ENCODE assay signal across 11 mouse cellular contexts in the genomic region with DNA sequence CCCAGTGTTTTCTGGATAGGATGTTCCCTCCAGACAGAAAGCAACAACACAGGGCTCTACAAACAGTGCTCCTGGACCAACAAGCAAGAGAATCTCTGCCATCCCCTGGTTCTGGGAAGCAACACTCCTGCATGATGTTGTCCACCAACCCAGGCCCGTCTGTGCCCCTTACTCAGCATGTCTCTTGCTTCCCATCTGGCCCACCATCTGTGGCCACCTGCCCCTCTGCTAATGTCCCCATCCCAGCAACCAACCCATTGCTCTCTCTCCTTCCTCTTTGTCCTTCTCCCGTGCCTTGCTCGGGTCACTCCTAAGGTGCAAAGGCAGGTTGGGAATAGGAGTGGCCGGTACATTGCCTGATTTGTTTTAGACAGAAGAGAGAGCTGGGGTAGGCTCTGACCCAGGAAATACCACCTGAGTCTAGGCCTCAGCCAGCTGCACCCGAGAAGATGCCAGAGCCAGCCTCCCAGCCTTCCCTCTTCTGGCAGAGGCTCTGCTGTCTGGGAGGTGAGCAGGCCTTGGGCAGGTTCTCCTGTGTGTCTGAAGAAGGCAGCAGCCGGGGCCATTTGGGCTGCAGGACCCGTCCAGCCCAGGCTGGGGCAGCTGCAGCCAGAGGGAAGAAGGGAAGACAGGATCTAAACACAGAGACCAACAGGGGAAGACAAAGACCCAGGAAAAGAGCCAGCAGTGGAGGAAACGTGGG. TPM values are rescaled to one million over a fixed set of nuclear protein-coding genes. Genes with fewer than 3 reads are reported as not detected.
A peak's percentile ranks its signal among the peaks of the same experiment; 100 is the strongest.
DNase-seq lines count a peak whose midpoint lies in the region; ATAC-seq and TF ChIP-seq lines count a peak whose summit lies in the region.
"Had no signal": no experiment of that assay in that cellular context is flagged by ENCODE, and none has a peak within 500 bp of the region (broad histone marks: within the 10 kb centered on the region; RNA-seq: fewer than 3 reads in every experiment).

No protein-coding gene starts in this region.

- peak overlapping the region; percentile 78 for H3K9ac ChIP-seq in forebrain, embryonic 12.5 days
- peak overlapping the region; percentile 44; the same call in 1 of the 2 replicates for H3K9ac ChIP-seq in kidney, postnatal 0 days (ENCODE audit: low read depth, low read length)
- H3K9ac ChIP-seq: liver, embryonic 13.5 days had no signal

- H3K27me3 ChIP-seq in forebrain, embryonic 12.5 days = no peaks in the 10 kb centered on the region
- H3K27me3 ChIP-seq in kidney, postnatal 0 days (ENCODE audit: insufficient read depth, low read length) = no peaks in the 10 kb centered on the region

- WGBS in forebrain, embryonic 12.5 days = 32% methylated on average over 8 of the region's 8 CpGs
- WGBS in kidney, postnatal 0 days = 46% methylated on average over 8 of the region's 8 CpGs
- WGBS in olfactory bulb, adult 2 months = 23% methylated on average over 8 of the region's 8 CpGs

- H3K4me1 ChIP-seq in forebrain, embryonic 12.5 days = peaks cover 81% of the 10 kb centered on the region
- H3K4me1 ChIP-seq in kidney, postnatal 0 days (replicated peaks; ENCODE audit: insufficient read depth, low read length) = peaks cover 29% of the 10 kb centered on the region
- peaks cover 84% of the 10 kb centered on the region for H3K4me1 ChIP-seq in olfactory bulb, adult 2 months (ENCODE audit: control insufficient read depth, insufficient read depth, low read length)
- H3K4me1 ChIP-seq: liver, embryonic 13.5 days had no signal

- no peak for TF ChIP-seq POLR2A in olfactory bulb, adult 2 months (IDR thresholded peaks at IDR 0.05; ENCODE audit: insufficient read depth, low read depth, low read length)

- H3K4me2 ChIP-seq in forebrain, embryonic 12.5 days = peak overlapping the region; percentile 78
- H3K4me2 ChIP-seq in kidney, postnatal 0 days (ENCODE audit: low read length) = peak overlapping the region; percentile 18; the same call in 1 of the 2 replicates
- H3K4me2 ChIP-seq: liver, embryonic 13.5 days had no signal

- peaks cover 24% of the 10 kb centered on the region for H3K9me3 ChIP-seq in forebrain, embryonic 12.5 days
- H3K9me3 ChIP-seq in kidney, postnatal 0 days (replicated peaks; ENCODE audit: low read length) = no peaks in the 10 kb centered on the region

- peak overlapping the region; percentile 35 for H3K4me3 ChIP-seq in forebrain, embryonic 12.5 days (replicated peaks)
- no peak overlapping the region for H3K4me3 ChIP-seq in kidney, postnatal 0 days (replicated peaks; ENCODE audit: low read depth, low read length)
- peak overlapping the region; percentile 8 for H3K4me3 ChIP-seq in olfactory bulb, adult 2 months (ENCODE audit: insufficient read depth, low read depth, low read length)
- H3K4me3 ChIP-seq: erythroblast, embryonic 14.5 days; liver, embryonic 13.5 days had no signal

- peak; percentile 13 for ATAC-seq in forebrain, embryonic 12.5 days (ENCODE audit: low FRiP score)
- ATAC-seq in kidney, postnatal 0 days (replicated peaks; ENCODE audit: low FRiP score, low read depth) = no peak

- no peak for TF ChIP-seq CTCF in kidney, postnatal 0 days (IDR thresholded peaks at IDR 0.05; ENCODE audit: low read depth)
- TF ChIP-seq CTCF in olfactory bulb, adult 2 months (IDR thresholded peaks at IDR 0.05; ENCODE audit: insufficient read depth, low read depth, low read length) = no peak

- peak overlapping the region; percentile 97 for H3K27ac ChIP-seq in forebrain, embryonic 12.5 days
- peak overlapping the region; percentile 97 for H3K27ac ChIP-seq in kidney, postnatal 0 days
- no peak overlapping the region for H3K27ac ChIP-seq in olfactory bulb, adult 2 months (ENCODE audit: insufficient read depth, low read depth, low read length)
- H3K27ac ChIP-seq: liver, embryonic 13.5 days had no signal

- DNase-seq in kidney, adult 18-20 months = peak; percentile 53
- DNase-seq in kidney, adult 11 months = no peak
- DNase-seq in kidney, postnatal 0 days (ENCODE audit: low spot score) = no peak
- no peak for DNase-seq in thymus, postnatal 36 days
- DNase-seq in urinary bladder, postnatal 36 days (ENCODE audit: low spot score in 2 of 2) = no peak
- DNase-seq in heart, adult 11 months = no peak
- DNase-seq: heart, postnatal 36 days; liver, embryonic 13.5 days had no signal

- H3K36me3 ChIP-seq in forebrain, embryonic 12.5 days (replicated peaks) = peaks cover 69% of the 10 kb centered on the region
- peaks cover 19% of the 10 kb centered on the region; the same call in 1 of the 2 replicates for H3K36me3 ChIP-seq in kidney, postnatal 0 days (ENCODE audit: insufficient read depth, low read length)
- H3K36me3 ChIP-seq: liver, embryonic 13.5 days had no signal

RNA-seq across cellular contexts. Expression of a gene that starts 5.5 kb away (rescaled TPM):
- polyA plus RNA-seq in forebrain, embryonic 12.5 days (2016; fragmentation: Nextera tagmentation; extraction: Ambion mirVana) = 60.4 and 61.3 TPM in 2 replicates
- 15.1 and 16.9 TPM in 2 replicates for polyA plus RNA-seq in kidney, postnatal 0 days (2015; fragmentation: Nextera tagmentation; extraction: Ambion mirVana)
- not detected in 2 replicates for polyA plus RNA-seq in olfactory bulb, adult 2 months (2012; ENCODE audit: insufficient read depth, insufficient read length, low replicate concordance, missing spikeins)

RNA-seq across cellular contexts. Expression of a gene that starts 26.2 kb away (rescaled TPM):
- polyA plus RNA-seq in forebrain, embryonic 12.5 days (2016; fragmentation: Nextera tagmentation; extraction: Ambion mirVana) = 82.6 and 83.1 TPM in 2 replicates
- polyA plus RNA-seq in kidney, postnatal 0 days (2015; fragmentation: Nextera tagmentation; extraction: Ambion mirVana) = 19.0 and 20.4 TPM in 2 replicates
- polyA plus RNA-seq in olfactory bulb, adult 2 months (2012; ENCODE audit: insufficient read depth, insufficient read length, low replicate concordance, missing spikeins) = not detected in 2 replicates

RNA-seq across cellular contexts. Expression of a gene that starts 35.2 kb away (rescaled TPM):
- 186 and 205 TPM in 2 replicates for polyA plus RNA-seq in forebrain, embryonic 12.5 days (2016; fragmentation: Nextera tagmentation; extraction: Ambion mirVana)
- polyA plus RNA-seq in kidney, postnatal 0 days (2015; fragmentation: Nextera tagmentation; extraction: Ambion mirVana) = 118 and 135 TPM in 2 replicates
- 343 TPM in 1 of 2 replicates, not detected in the other for polyA plus RNA-seq in olfactory bulb, adult 2 months (2012; ENCODE audit: insufficient read depth, insufficient read length, low replicate concordance, missing spikeins)

RNA-seq across cellular contexts. Expression of a gene that starts 45.1 kb away (rescaled TPM):
- 0.15 and 0.31 TPM in 2 replicates for polyA plus RNA-seq in forebrain, embryonic 12.5 days (2016; fragmentation: Nextera tagmentation; extraction: Ambion mirVana)
- not detected in 2 replicates for polyA plus RNA-seq in kidney, postnatal 0 days (2015; fragmentation: Nextera tagmentation; extraction: Ambion mirVana)
- polyA plus RNA-seq in olfactory bulb, adult 2 months (2012; ENCODE audit: insufficient read depth, insufficient read length, low replicate concordance, missing spikeins) = not detected in 2 replicates
- polyA plus RNA-seq: erythroblast, embryonic 14.5 days had no signal

Comparison
In these comparisons a context has a peak if more than half of its experiments do, and no peak if none do; other contexts are left out.
1. RNA of a gene that starts 26.2 kb away (polyA plus RNA-seq): 82.6 to 83.1 TPM in forebrain, embryonic 12.5 days and 19.0 to 20.4 TPM in kidney, postnatal 0 days; not detected in olfactory bulb, adult 2 months; every median in the first group is over 10 times any median in the second.